Mouse (Mus musculus) kidney, adult 11 months (tissue): ENCODE results near the gene Usf1.

Experiments used
- DNase-seq: peaks from one replicate; pipeline ENCODE4 v3.0.0; 2022

Usf1 gene

DNA sequence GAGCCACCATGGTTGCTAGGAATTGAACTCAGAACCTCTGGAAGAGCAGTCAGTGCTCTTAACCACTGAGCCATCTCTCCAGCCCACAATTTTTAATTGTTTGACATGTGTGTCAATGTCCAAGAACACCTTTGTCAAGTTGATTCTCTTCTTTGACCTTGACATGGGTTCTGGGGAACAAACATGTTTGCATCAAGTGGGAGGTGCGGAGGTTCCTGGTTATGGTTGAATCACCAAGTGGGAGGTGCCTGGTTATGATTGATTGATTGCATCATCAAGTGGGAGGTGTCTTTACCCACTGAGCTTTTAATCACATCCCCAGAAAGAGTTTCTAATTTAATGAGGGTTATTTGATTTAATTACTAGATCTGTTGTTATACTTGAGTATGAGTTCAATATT, 46.5 kb downstream of the Usf1 start:
- no peak for DNase-seq

DNA sequence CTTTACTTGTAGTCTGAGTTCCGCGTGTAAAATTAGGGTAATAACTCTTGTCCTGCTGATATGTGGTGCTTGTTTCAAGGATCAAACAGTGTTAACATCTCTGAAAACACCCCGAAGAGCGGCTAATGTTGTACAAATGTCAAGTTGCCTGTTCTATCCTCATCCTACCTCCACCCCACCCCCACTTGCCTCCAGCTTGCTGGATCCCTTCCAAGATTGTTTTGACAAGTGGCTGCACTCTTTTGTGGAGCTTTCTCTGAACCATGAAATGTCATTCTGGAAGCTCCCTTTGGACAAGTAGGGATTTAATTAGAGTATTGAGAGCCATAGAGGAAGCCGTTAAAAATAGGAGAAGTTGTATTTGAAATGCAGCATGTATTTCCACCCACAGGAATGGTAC, 48.7 kb downstream of the Usf1 start:
- DNase-seq = no peak

DNA sequence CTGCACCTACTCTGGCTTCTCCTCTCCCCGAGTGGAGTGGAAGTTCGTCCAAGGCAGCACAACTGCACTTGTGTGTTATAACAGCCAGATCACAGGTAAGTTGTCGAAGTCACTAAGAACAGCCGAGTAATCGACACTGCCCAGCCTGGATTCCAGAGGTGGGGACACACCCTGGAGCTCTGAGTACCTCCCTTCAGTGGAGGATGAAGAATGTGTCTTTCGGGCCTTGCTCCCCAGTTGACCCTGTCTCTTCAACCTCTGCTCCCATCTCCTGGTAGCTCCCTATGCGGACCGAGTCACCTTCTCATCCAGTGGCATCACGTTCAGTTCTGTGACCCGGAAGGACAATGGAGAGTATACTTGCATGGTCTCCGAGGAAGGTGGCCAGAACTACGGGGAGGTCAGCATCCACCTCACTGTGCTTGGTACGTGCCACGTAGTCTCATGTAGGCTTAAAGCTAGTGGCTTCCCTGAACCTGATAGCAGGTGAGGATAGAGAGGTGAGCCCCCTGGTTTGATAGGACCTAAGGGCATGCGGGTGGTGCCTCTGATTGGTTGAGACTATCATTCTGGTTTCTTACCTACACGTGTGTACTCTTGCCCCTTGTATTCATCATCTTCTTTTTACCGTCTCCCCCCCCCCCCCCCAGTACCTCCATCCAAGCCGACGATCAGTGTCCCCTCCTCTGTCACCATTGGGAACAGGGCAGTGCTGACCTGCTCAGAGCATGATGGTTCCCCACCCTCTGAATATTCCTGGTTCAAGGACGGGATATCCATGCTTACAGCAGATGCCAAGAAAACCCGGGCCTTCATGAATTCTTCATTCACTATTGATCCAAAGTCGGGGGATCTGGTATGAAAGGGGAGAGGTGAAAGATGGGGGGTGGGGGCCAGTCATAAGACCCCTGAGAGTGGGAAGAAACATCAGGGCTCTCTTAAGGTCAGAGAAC, 49.7 kb downstream of the Usf1 start:
- DNase-seq = no peak

- no peak for DNase-seq
These were observed 52.0 kb downstream of the Usf1 start for GRCm38 (mm10) chr1:171463133-171463532.

- no peak for DNase-seq
These were observed 54.8 kb downstream of the Usf1 start for GRCm38 (mm10) chr1:171465749-171466412.

GRCm38 (mm10) chr1:171466565-171466964, 55.5 kb downstream of the Usf1 start:
- no peak for DNase-seq
